ENCODE assay signal across 8 mouse cellular contexts in genomic region chr17:24696011-24696697, GRCm38 (mm10). TPM values are rescaled to one million over a fixed set of nuclear protein-coding genes. Genes with fewer than 3 reads are reported as not detected.
A peak's percentile ranks its signal among the peaks of the same experiment; 100 is the strongest.
DNase-seq lines count a peak whose midpoint lies in the region; ATAC-seq lines count a peak whose summit lies in the region.

TSS of gene Gfer (minus strand) at chr17:24696156.
TSS of gene Noxo1 (plus strand) at chr17:24696234.

- intact Hi-C loops in left cerebral cortex, postnatal 14 days (cut with DNase I): no loop called here

- ATAC-seq in activated CD4-positive, CD25-positive, alpha-beta regulatory T cell, adult 4 months: peak; percentile 78
- peak; percentile 71 for ATAC-seq in common myeloid progenitor, adult 5-6 weeks (replicated peaks; ENCODE audit: low read depth, poor library complexity, severe bottlenecking)
- peak; percentile 64 for ATAC-seq in megakaryocyte-erythroid progenitor cell, adult 5-6 weeks (replicated peaks; ENCODE audit: low FRiP score, low TSS enrichment, poor library complexity, severe bottlenecking)

- peak; percentile 80 to 84 for DNase-seq in gastrocnemius, adult 8-10 months (ENCODE audit: low spot score in 2 of 2)
- peak; percentile 91 for DNase-seq in induced T-regulatory cell, adult 2 months (ENCODE audit: low read depth)
- peak; percentile 59 to 85 for DNase-seq in left cerebral cortex, postnatal 14 days (ENCODE audit: low spot score in 2 of 2)
- peak; percentile 87 for DNase-seq in right cerebral cortex, postnatal 25 days
- DNase-seq in urinary bladder, postnatal 4 days (ENCODE audit: low spot score in 2 of 2): peak; percentile 86 to 88

RNA-seq across cellular contexts. Expression of gene Gfer, which starts in this region (rescaled TPM):
- 10 to 100 TPM; 13.1 to 15.5 TPM for polyA plus RNA-seq in activated CD4-positive, CD25-positive, alpha-beta regulatory T cell, adult 4 months (2017; shearing (Covaris generic))
- 30.9 and 44.6 TPM in 2 replicates for total RNA-seq in common myeloid progenitor, adult 5-6 weeks (2017)
- total RNA-seq in gastrocnemius, adult 8-10 months (2022): 10 to 100 TPM; 38.2 to 54.4 (median 44.7) TPM
- 10 to 100 TPM; 19.0 to 19.1 TPM for total RNA-seq in left cerebral cortex, postnatal 14 days (2021)
- 39.2 and 44.6 TPM in 2 replicates for total RNA-seq in megakaryocyte-erythroid progenitor cell, adult 5-6 weeks (2014; fragmentation: Nextera tagmentation)
- total RNA-seq in megakaryocyte-erythroid progenitor cell, adult 5-6 weeks (2017): 67.2 and 87.0 TPM in 2 replicates

RNA-seq across cellular contexts. Expression of gene Noxo1, which starts in this region (rescaled TPM):
- polyA plus RNA-seq in activated CD4-positive, CD25-positive, alpha-beta regulatory T cell, adult 4 months (2017; shearing (Covaris generic)): 1 to 10 TPM; 1.4 to 1.5 TPM
- total RNA-seq in common myeloid progenitor, adult 5-6 weeks (2017): 0.69 and 18.3 TPM in 2 replicates
- under 1 TPM; 0.22 to 0.70 (median 0.42) TPM for total RNA-seq in gastrocnemius, adult 8-10 months (2022)
- 1 to 10 TPM; 2.5 to 3.6 TPM for total RNA-seq in left cerebral cortex, postnatal 14 days (2021)
- total RNA-seq in megakaryocyte-erythroid progenitor cell, adult 5-6 weeks (2014; fragmentation: Nextera tagmentation): 3.5 TPM in 1 of 2 replicates, not detected in the other
- total RNA-seq in megakaryocyte-erythroid progenitor cell, adult 5-6 weeks (2017): 0.53 and 2.0 TPM in 2 replicates

Comparison
In these comparisons a context has a peak if more than half of its experiments do, and no peak if none do; other contexts are left out.
1. Peak in every context shown above with its lines: DNase-seq and ATAC-seq.